Mouse (Mus musculus): ENCODE measurements at regions not wholly inside any gene's neighbourhood (a gene's known extent, or its start where the extent isn't known, plus 50 kb on each side); places are given as distances from the start of the nearest gene placed in this dataset.
"Not testable (repeated sequence)": the region's sequence is repeated elsewhere in the genome, so short reads cannot be mapped to it uniquely, and the experiment has no call there.

GRCm38 (mm10) chr8:81286280-81287034 is 55.9 kb upstream of the Inpp4b start:
- no peak overlapping the region for H3K4me2 ChIP-seq
- H3K27ac ChIP-seq = no peak overlapping the region
- H3K27me3 ChIP-seq = no peaks in the 10 kb centered on the region
- H3K9me3 ChIP-seq = no peaks in the 10 kb centered on the region
- no peak for ATAC-seq (ENCODE audit: borderline replicate concordance, extremely low read depth, low FRiP score, low TSS enrichment)
- H3K36me3 ChIP-seq = no peaks in the 10 kb centered on the region
- WGBS = 58% methylated on average over 8 of the region's 8 CpGs
- H3K4me3 ChIP-seq = no peak overlapping the region
- no peak overlapping the region for H3K9ac ChIP-seq
- no peaks in the 10 kb centered on the region for H3K4me1 ChIP-seq

DNA sequence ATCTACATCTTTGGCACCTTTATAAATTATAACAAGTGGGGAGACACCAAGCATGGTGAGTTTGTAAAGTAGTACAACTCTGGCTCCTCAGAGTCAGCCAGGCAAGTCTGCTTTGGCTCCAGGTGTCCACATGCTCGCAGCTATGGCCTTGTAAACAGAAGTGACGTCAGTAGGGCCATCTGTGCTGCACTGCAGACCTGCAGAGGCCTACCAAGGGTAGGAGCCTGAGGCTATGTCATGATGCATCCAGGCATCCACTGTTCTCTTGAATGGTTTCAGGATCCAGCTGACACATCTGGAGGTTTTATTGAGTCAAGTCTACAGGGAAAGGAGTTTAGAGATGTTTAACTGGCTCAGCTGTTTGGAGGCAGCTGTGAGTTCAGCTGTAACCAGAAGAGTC is 82.3 kb upstream of the Inpp4b start:
- no peak overlapping the region for H3K27ac ChIP-seq
- ATAC-seq (ENCODE audit: borderline replicate concordance, extremely low read depth, low FRiP score, low TSS enrichment) = no peak
- H3K4me1 ChIP-seq = no peaks in the 10 kb centered on the region
- no peak overlapping the region for H3K9ac ChIP-seq
- no peaks in the 10 kb centered on the region for H3K27me3 ChIP-seq
- 58% methylated on average over 2 of the region's 2 CpGs for WGBS
- no peaks in the 10 kb centered on the region for H3K9me3 ChIP-seq
- no peak overlapping the region for H3K4me3 ChIP-seq
- no peaks in the 10 kb centered on the region for H3K36me3 ChIP-seq
- no peak overlapping the region for H3K4me2 ChIP-seq

- Histone ChIP-seq H3K9me3 (no peaks in the 10 kb centered on the region), H3K27me3 (no peaks in the 10 kb centered on the region), H3K36me3 (no peaks in the 10 kb centered on the region), H3K4me1 (no peaks in the 10 kb centered on the region), H3K27ac (no peak overlapping the region), H3K4me3 (no peak overlapping the region), H3K9ac (no peak overlapping the region), H3K4me2 (no peak overlapping the region)
- WGBS = 80% methylated on average over 3 of the region's 3 CpGs
- ATAC-seq (ENCODE audit: borderline replicate concordance, extremely low read depth, low FRiP score, low TSS enrichment) = no peak
These were observed 118.5 kb upstream of the Inpp4b start for GRCm38 (mm10) chr8:81223872-81224271.

- H3K9ac ChIP-seq; H3K27ac ChIP-seq; H3K27me3 ChIP-seq; H3K4me1 ChIP-seq; H3K9me3 ChIP-seq; ATAC-seq (ENCODE audit: borderline replicate concordance, extremely low read depth, low FRiP score, low TSS enrichment); H3K4me2 ChIP-seq; H3K4me3 ChIP-seq; H3K36me3 ChIP-seq: not testable (repeated sequence)
- whole genome bisulfite sequencing = 73% methylated on average over 11 of the region's 11 CpGs
These were observed 155.1 kb upstream of the Inpp4b start for GRCm38 (mm10) chr8:81187061-81187790.

DNA sequence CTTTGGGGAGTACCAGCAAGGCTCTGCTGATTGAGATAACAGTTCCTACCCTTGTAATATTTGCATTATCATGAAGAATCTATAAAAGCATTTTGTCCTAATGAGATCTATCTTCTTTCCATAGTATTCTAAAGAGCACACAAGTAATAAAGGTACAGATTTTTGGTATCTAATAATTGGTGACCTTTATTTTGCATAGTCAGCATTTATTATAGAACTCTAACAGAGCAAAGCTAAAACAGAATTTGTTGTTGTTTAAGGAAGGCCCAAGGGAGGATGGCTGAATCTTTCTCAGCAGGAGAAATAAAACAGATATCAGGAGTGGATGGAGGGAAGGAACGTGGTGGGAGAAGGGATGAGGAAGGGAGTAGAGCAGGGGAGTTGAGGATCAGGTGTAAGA is 160.8 kb upstream of the Usp38 start:
- no peaks in the 10 kb centered on the region for H3K36me3 ChIP-seq
- no peak for ATAC-seq (ENCODE audit: borderline replicate concordance, extremely low read depth, low FRiP score, low TSS enrichment)
- H3K4me1 ChIP-seq = no peaks in the 10 kb centered on the region
- no peak overlapping the region for H3K9ac ChIP-seq
- H3K27ac ChIP-seq = no peak overlapping the region
- 68% methylated on average over 1 of the region's 1 CpGs for WGBS
- H3K4me3 ChIP-seq = no peak overlapping the region
- no peaks in the 10 kb centered on the region for H3K27me3 ChIP-seq
- H3K9me3 ChIP-seq = no peaks in the 10 kb centered on the region
- H3K4me2 ChIP-seq = no peak overlapping the region

DNA sequence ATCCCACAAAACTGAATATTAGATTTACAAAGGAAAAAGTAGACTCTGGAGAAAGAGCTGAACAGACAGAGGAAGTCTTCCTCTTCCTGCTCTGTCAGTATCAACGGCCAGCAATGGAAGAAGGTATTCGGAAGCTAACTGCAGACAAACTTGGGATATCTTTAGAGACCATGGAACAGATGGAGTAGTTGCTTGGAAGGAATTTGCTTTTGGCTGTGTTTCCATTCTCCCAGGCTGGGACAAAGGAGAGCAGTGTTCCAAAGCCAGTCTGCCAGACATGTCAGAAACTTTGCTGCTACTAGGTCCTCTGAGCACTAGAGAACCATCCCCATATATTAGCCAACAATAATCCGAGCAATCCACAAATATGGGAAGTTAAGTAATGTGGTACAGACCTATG is 132.5 kb upstream of the Usp38 start:
- H3K36me3 ChIP-seq = no peaks in the 10 kb centered on the region
- no peaks in the 10 kb centered on the region for H3K4me1 ChIP-seq
- H3K9ac ChIP-seq = no peak overlapping the region
- no peaks in the 10 kb centered on the region for H3K9me3 ChIP-seq
- H3K27ac ChIP-seq = no peak overlapping the region
- no peak for ATAC-seq (ENCODE audit: borderline replicate concordance, extremely low read depth, low FRiP score, low TSS enrichment)
- no peak overlapping the region for H3K4me2 ChIP-seq
- H3K4me3 ChIP-seq = no peak overlapping the region
- 88% methylated on average over 3 of the region's 3 CpGs for WGBS
- no peaks in the 10 kb centered on the region for H3K27me3 ChIP-seq

DNA sequence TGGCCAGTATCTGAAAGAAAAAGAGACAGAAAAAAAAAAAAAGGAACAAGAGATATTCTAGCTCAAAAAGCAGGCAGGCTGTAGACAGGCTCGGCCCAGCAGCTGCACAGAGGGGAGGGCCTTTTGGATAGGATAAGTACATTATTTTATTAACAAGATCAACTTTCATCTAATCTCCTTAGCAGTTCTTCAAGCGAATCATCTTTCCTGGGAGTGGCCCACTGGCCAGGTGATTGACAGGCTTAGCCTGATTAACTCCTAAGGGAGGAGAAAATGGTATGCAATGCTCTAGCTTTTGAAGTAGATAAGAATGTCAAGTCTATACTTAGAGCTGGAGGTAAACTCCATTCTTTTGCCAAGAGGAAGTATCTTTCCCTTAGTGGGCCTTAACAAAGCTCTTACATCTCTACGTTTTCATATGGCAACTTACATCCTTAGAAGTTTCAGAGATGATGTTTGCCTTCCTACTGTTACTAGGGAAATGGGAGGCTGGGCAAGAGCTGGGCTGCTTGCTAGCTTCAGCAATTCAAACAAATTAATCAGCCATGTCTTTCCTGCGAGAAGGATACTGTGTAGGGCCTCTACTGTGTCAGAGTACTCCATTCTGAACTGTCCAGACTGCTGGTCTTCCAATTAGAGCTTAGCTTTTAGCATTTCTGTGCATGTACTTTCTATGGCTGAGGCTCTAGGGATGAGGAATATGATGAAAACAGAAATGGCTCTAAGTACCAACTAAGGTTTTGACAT is 92.2 kb upstream of the Usp38 start:
- ATAC-seq (ENCODE audit: borderline replicate concordance, extremely low read depth, low FRiP score, low TSS enrichment) = no peak
- no peaks in the 10 kb centered on the region for H3K4me1 ChIP-seq
- WGBS = 35% methylated on average over 4 of the region's 4 CpGs

GRCm38 (mm10) chr8:81098963-81099362 is 84.2 kb upstream of the Usp38 start:
- H3K36me3 ChIP-seq = no peaks in the 10 kb centered on the region
- no peaks in the 10 kb centered on the region for H3K9me3 ChIP-seq
- H3K9ac ChIP-seq = no peak overlapping the region
- 52% methylated on average over 2 of the region's 2 CpGs for WGBS
- H3K4me2 ChIP-seq = no peak overlapping the region
- ATAC-seq (ENCODE audit: borderline replicate concordance, extremely low read depth, low FRiP score, low TSS enrichment) = no peak
- H3K4me3 ChIP-seq = no peak overlapping the region
- no peaks in the 10 kb centered on the region for H3K27me3 ChIP-seq
- no peak overlapping the region for H3K27ac ChIP-seq
- 0 out of 2 replicates have a peak, but pooled peaks cover 6% of the 10 kb centered on the region for H3K4me1 ChIP-seq

More for the DNA sequence above, 92.2 kb upstream of the Usp38 start:
- H3K27me3 ChIP-seq = no peaks in the 10 kb centered on the region
- H3K9me3 ChIP-seq = no peaks in the 10 kb centered on the region
- H3K27ac ChIP-seq = no peak overlapping the region
- H3K36me3 ChIP-seq = no peaks in the 10 kb centered on the region
- no peak overlapping the region for H3K4me2 ChIP-seq
- no peak overlapping the region for H3K9ac ChIP-seq
- no peak overlapping the region for H3K4me3 ChIP-seq

GRCm38 (mm10) chr8:81097076-81097819 is 82.5 kb upstream of the Usp38 start:
- Histone ChIP-seq H3K4me3 (no peak overlapping the region), H3K27me3 (no peaks in the 10 kb centered on the region), H3K9ac (no peak overlapping the region), H3K4me1 (0 out of 2 replicates have a peak, but pooled peaks cover 6% of the 10 kb centered on the region), H3K4me2 (no peak overlapping the region), H3K27ac (no peak overlapping the region), H3K9me3 (no peaks in the 10 kb centered on the region), H3K36me3 (no peaks in the 10 kb centered on the region)
- ATAC-seq (ENCODE audit: borderline replicate concordance, extremely low read depth, low FRiP score, low TSS enrichment) = peak; percentile 73
- WGBS = 30% methylated on average over 9 of the region's 9 CpGs

- Histone ChIP-seq H3K9me3 (no peaks in the 10 kb centered on the region), H3K27ac (no peak overlapping the region), H3K4me2 (no peak overlapping the region), H3K4me1 (0 out of 2 replicates have a peak, but pooled peaks cover 6% of the 10 kb centered on the region), H3K9ac (no peak overlapping the region), H3K4me3 (no peak overlapping the region), H3K27me3 (no peaks in the 10 kb centered on the region), H3K36me3 (no peaks in the 10 kb centered on the region)
- no peak for ATAC-seq (ENCODE audit: borderline replicate concordance, extremely low read depth, low FRiP score, low TSS enrichment)
- 45% methylated on average over 2 of the region's 2 CpGs for WGBS
These were observed 80.5 kb upstream of the Usp38 start for GRCm38 (mm10) chr8:81095237-81095636.

- peak; percentile 52 for ATAC-seq (ENCODE audit: borderline replicate concordance, extremely low read depth, low FRiP score, low TSS enrichment)
These were observed 66.3 kb upstream of the Usp38 start for GRCm38 (mm10) chr8:81080865-81081637.

More at GRCm38 (mm10) chr8:81080865-81081637, 66.3 kb upstream of the Usp38 start:
- Histone ChIP-seq H3K4me3 (no peak overlapping the region), H3K36me3 (no peaks in the 10 kb centered on the region), H3K4me1 (0 out of 2 replicates have a peak, but pooled peaks cover 4% of the 10 kb centered on the region), H3K27me3 (no peaks in the 10 kb centered on the region; the same call in 1 of the 2 replicates), H3K9me3 (no peaks in the 10 kb centered on the region), H3K4me2 (no peak overlapping the region), H3K9ac (no peak overlapping the region), H3K27ac (no peak overlapping the region)
- WGBS = 68% methylated on average over 12 of the region's 12 CpGs
